Mouse (Mus musculus) stomach, embryonic 14.5 days (tissue): ENCODE measurements at regions not wholly inside any gene's neighbourhood (a gene's known extent, or its start where the extent isn't known, plus 50 kb on each side); places are given as distances from the start of the nearest gene placed in this dataset.

Experiments
- ATAC-seq: fragments of 200-750 bp; cut with Nextera tagmentation; 2 replicates; pipeline ENCODE4 v1.8.0; 2017; ENCODE audit warnings: low read depth, moderate TSS enrichment; ENCODE audit not compliant: insufficient number of reproducible peaks, insufficient read depth, low FRiP score
- H3K27ac ChIP-seq: fragments of 300-500 bp; sonication (generic); 2 replicates; pipeline ENCODE4 v1.5.1; 2014; ENCODE audit warnings: mild to moderate bottlenecking, low read length, moderate library complexity, mixed read lengths
- H3K27me3 ChIP-seq: fragments of 300-500 bp; sonication (generic); 2 replicates; pipeline ENCODE4 v1.6.1; 2014; ENCODE audit warnings: low read length, control low read depth, mixed read lengths; ENCODE audit not compliant: control insufficient read depth, insufficient read depth
- H3K36me3 ChIP-seq: fragments of 300-500 bp; sonication (generic); 2 replicates; pipeline ENCODE4 v1.6.1; 2014; ENCODE audit warnings: mild to moderate bottlenecking, control low read depth, low read length, moderate library complexity, mixed read lengths; ENCODE audit not compliant: control insufficient read depth, insufficient read depth
- H3K4me1 ChIP-seq: fragments of 300-500 bp; sonication (generic); 2 replicates; pipeline ENCODE4 v1.6.1; 2014; ENCODE audit warnings: low read length, control low read depth, mixed read lengths; ENCODE audit not compliant: control insufficient read depth, insufficient read depth
- H3K4me2 ChIP-seq: fragments of 300-500 bp; sonication (generic); replicated peaks from 2 replicates; pipeline ENCODE4 v1.6.1; 2014; ENCODE audit warnings: low read depth, low read length, control low read depth
- H3K4me3 ChIP-seq: fragments of 300-500 bp; sonication (generic); 2 replicates; pipeline ENCODE4 v1.5.1; 2014; ENCODE audit warnings: low read depth, low read length, control low read depth
- H3K9ac ChIP-seq: fragments of 300-500 bp; sonication (generic); replicated peaks from 2 replicates; pipeline ENCODE4 v1.6.1; 2014; ENCODE audit warnings: low read depth, mild to moderate bottlenecking, control low read depth, low read length, moderate library complexity, mixed read lengths
- H3K9me3 ChIP-seq: fragments of 300-500 bp; sonication (generic); 2 replicates; pipeline ENCODE4 v1.6.1; 2016; ENCODE audit warnings: low read depth, low read length, control low read depth; ENCODE audit not compliant: control insufficient read depth
- WGBS: fragments of 180-500 bp; shearing (Covaris S2); extraction: QIAGEN DNeasy Blood & Tissue Kit; methylation state at CpG from one replicate; pipeline ENCODE4 v1.1.7; 2014; 5-methylcytosine and 5-hydroxymethylcytosine counted together

DNA sequence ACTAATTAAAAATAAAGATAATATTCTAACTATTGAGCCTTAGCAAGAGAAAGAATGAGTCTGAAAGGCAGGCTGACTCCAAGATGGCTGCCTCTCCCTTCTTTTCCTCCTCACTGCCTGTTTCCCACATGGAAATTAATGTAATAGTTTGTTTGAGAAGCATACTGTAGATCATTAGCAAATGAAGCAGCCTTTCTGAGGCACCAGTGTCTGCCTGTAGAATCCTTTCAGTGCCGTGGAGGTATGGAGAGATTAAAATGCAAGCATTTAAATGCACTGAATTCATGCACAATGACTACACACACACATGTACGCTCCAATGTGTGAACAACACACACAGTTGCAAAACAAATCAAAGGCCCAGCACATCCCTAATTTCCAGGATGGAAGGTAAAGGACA, 159.5 kb upstream of the Tmem161b start:
- ATAC-seq: no peak

DNA sequence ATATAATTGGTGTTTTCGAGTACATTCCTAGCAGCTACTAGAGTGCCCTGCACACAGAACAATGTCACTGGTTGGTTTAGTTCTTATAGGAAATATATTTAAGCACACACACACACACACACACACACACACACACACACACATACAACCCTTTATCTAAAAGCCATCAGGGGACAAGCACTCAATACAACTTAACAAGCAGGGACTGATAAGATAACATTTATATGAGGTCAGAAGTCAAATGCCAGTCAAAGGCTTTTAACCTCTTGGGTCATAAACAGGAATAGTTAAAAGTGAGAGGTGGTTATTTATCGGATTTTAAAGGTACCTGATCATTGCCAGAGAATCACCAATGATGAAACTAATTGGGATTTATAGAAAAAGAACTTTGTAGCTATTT, 158.7 kb upstream of the Tmem161b start:
- no peaks in the 10 kb centered on the region for H3K27me3 ChIP-seq
- H3K4me3 ChIP-seq: no peak overlapping the region
- WGBS: 33% methylated on average over 2 of the region's 2 CpGs
- no peak overlapping the region for H3K27ac ChIP-seq
- H3K9me3 ChIP-seq: no peaks in the 10 kb centered on the region
- no peak overlapping the region for H3K4me2 ChIP-seq
- no peaks in the 10 kb centered on the region for H3K4me1 ChIP-seq
- H3K9ac ChIP-seq: no peak overlapping the region
- no peak for ATAC-seq
- no peaks in the 10 kb centered on the region for H3K36me3 ChIP-seq

More for the DNA sequence above, 159.5 kb upstream of the Tmem161b start:
- H3K36me3 ChIP-seq: no peaks in the 10 kb centered on the region
- no peak overlapping the region for H3K9ac ChIP-seq
- no peak overlapping the region for H3K27ac ChIP-seq
- H3K4me2 ChIP-seq: no peak overlapping the region
- H3K4me3 ChIP-seq: no peak overlapping the region
- H3K9me3 ChIP-seq: no peaks in the 10 kb centered on the region
- no peaks in the 10 kb centered on the region for H3K27me3 ChIP-seq
- no peaks in the 10 kb centered on the region for H3K4me1 ChIP-seq
- WGBS: 70% methylated on average over 2 of the region's 2 CpGs

DNA sequence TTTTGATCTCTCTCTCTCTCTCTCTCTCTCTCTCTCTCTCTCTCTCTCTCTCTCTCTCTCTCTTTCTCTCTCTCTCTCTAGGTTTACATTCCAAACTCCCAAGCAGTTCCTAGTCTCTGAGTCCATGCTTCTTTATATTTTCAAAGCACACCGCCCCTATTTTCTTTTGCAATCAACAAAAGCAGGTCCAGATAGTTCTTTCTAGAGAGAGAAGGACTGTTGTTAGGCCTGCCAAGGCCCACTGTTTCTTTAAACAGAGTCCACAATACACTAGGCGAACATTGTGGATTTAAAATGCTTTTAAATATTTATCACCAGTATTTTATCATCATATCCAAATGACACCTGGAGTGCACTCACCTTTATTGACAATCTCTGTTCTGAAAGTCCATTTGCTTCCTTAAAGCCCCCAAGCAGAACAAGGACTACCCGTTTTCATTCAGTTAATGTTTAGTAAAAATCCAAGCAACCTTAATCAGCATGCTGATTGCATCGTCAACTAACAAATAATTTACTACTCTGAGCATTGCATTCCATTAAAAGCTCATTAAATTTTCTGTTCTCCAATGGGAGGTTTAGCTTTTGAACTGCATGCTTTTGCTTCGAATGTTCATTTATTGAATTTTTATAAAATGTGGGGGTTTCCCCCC, 157.7 kb upstream of the Tmem161b start:
- 49% methylated on average over 5 of the region's 5 CpGs for WGBS

DNA sequence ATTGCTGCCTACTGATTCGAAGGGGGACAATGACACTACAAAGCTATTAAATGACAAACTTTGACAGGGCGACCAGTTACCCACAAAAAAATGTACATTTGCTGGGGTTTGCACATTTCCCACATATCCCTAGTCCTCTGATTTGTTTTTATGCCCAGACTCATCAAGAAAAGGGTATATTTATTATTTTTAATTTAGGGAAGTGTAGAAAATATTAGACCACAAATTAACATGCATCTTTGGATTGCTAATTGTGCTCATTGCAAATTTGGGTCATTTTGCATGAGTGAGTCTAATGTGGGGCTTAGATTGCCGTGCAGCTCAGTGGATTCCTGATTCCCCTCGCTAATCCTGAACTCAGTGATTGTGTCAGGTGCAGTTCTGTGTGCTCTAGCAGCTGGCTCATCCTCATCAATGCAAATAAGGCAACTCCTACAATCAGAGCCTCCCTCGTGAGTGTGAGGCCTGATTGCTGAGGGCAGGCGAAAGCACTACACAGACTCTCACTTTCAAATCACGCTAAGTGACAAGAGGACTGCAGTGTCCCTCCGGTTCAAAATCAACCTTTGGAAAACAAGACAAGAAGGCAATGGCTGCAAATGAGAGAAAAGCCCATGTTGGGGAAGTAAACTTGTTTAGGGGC, 156.7 kb upstream of the Tmem161b start:
- Histone ChIP-seq H3K27ac (no peak overlapping the region), H3K4me1 (no peaks in the 10 kb centered on the region), H3K9me3 (no peaks in the 10 kb centered on the region), H3K4me3 (no peak overlapping the region), H3K9ac (no peak overlapping the region), H3K4me2 (no peak overlapping the region), H3K36me3 (no peaks in the 10 kb centered on the region), H3K27me3 (no peaks in the 10 kb centered on the region)
- ATAC-seq: no peak
- WGBS: 58% methylated on average over 8 of the region's 8 CpGs

More for the DNA sequence above, 157.7 kb upstream of the Tmem161b start:
- no peaks in the 10 kb centered on the region for H3K36me3 ChIP-seq
- H3K27ac ChIP-seq: no peak overlapping the region
- no peak for ATAC-seq
- no peaks in the 10 kb centered on the region for H3K27me3 ChIP-seq
- H3K4me2 ChIP-seq: no peak overlapping the region
- H3K9ac ChIP-seq: no peak overlapping the region
- no peaks in the 10 kb centered on the region for H3K9me3 ChIP-seq
- no peak overlapping the region for H3K4me3 ChIP-seq
- no peaks in the 10 kb centered on the region for H3K4me1 ChIP-seq

DNA sequence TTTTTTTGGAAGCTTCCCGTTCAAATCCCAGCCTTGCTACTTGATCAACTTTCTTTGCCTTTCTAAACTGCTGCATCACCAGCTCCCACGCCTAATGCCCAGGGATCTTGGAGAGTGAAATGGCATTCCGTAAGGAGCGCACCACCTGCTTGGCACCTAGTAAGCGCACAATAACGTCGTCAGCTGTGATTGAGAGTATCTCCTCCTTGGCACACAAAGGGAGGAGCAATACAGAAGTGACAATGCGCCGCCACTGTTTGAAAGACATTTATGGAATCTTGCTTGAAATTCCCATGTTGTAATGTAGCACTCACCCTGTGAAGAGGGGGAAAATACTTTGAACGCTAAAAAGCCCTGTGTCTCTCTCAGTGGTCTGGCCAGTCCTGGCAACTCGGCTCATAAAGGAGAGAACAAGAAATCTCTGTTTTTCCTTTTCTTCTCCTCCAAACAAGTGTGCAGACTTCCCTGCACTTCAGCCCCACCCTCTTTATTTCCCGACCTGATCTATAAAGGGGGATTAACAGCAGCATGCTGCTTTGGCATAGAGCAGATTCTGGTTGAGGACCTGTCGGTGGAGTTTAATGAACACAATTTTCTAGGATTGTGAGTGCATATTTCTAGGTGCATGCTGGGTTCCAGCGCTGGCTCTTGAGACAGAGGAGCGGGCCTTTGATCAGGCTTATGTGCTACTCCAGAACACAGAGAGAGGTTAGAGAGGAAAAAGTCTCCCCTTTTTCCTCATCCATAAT, 155.7 kb upstream of the Tmem161b start:
- no peaks in the 10 kb centered on the region for H3K9me3 ChIP-seq

DNA sequence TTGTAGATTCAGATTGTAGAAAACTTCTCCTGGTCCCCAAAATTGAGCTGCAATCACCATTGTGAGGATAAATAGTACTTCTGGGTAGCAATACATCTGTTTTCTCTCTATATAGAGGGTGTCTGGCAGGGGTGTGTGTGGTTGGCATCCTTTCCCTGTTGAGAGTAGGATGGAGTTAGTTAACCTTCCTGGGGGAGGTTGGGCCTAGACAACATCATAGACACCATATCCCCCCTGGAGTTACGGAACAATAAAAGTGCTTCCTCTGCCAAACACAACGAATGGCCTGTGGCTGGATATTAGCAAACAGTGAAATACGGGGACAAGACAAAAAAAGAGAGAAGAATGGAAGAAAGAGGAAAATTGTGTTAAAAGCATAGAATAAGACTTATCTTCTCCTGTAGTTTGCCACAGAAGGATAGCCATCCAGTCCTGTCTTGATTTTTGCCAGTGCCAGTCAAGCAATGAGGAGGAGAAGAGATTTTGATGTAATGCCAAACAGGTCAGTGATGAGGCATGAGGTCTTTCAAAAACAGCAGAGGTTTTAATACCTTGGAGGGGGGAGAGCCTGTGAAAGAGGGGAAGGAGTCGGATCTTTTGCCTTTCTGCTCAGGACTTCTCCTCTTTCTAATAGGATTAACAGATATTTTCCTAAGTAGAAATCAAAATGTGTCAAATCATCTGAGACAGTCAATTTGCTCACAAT, 155.0 kb upstream of the Tmem161b start:
- no peak overlapping the region for H3K4me3 ChIP-seq
- no peaks in the 10 kb centered on the region for H3K27me3 ChIP-seq
- no peak overlapping the region for H3K27ac ChIP-seq
- WGBS: 66% methylated on average over 4 of the region's 4 CpGs
- no peaks in the 10 kb centered on the region for H3K4me1 ChIP-seq
- H3K36me3 ChIP-seq: no peaks in the 10 kb centered on the region
- no peak for ATAC-seq
- H3K9me3 ChIP-seq: no peaks in the 10 kb centered on the region
- no peak overlapping the region for H3K9ac ChIP-seq
- no peak overlapping the region for H3K4me2 ChIP-seq

More for the DNA sequence above, 155.7 kb upstream of the Tmem161b start:
- no peak for ATAC-seq
- no peak overlapping the region for H3K4me2 ChIP-seq
- no peak overlapping the region for H3K4me3 ChIP-seq
- 58% methylated on average over 15 of the region's 15 CpGs for WGBS
- no peak overlapping the region for H3K27ac ChIP-seq
- no peak overlapping the region for H3K9ac ChIP-seq
- H3K36me3 ChIP-seq: no peaks in the 10 kb centered on the region
- no peaks in the 10 kb centered on the region for H3K27me3 ChIP-seq
- no peaks in the 10 kb centered on the region for H3K4me1 ChIP-seq

DNA sequence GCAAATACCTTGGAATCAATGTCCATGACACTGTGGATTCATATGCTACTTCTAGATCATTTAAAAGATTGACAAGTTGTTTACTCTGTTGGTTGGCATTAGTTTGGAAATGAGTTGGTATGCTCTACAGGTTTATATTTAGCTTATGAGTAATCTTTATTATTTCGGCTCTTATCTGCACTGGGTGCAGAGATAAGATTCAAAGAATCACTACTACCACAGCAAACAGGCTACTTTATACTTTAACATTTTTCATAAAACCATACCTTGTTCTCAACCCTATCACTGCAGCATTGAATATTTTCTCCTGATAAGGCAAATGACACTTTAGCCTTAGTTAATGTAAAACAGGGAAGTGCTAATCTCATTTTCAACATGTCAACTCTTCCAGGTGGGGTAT, 153.7 kb upstream of the Tmem161b start:
- no peak for ATAC-seq
- no peak overlapping the region for H3K4me2 ChIP-seq
- H3K4me1 ChIP-seq: no peaks in the 10 kb centered on the region
- H3K9ac ChIP-seq: no peak overlapping the region
- WGBS: 47% methylated on average over 1 of the region's 1 CpGs
- H3K27ac ChIP-seq: no peak overlapping the region
- H3K9me3 ChIP-seq: no peaks in the 10 kb centered on the region
- H3K36me3 ChIP-seq: no peaks in the 10 kb centered on the region
- no peak overlapping the region for H3K4me3 ChIP-seq
- no peaks in the 10 kb centered on the region for H3K27me3 ChIP-seq
